Mouse (Mus musculus): ENCODE measurements around the gene Ntn1. TPM values are rescaled to one million over a fixed set of nuclear protein-coding genes. Genes with fewer than 3 reads are reported as not detected.

Gene Ntn1
- polyA plus RNA-seq, 1 experiment from 2014 or later: 10.2 TPM

DNA sequence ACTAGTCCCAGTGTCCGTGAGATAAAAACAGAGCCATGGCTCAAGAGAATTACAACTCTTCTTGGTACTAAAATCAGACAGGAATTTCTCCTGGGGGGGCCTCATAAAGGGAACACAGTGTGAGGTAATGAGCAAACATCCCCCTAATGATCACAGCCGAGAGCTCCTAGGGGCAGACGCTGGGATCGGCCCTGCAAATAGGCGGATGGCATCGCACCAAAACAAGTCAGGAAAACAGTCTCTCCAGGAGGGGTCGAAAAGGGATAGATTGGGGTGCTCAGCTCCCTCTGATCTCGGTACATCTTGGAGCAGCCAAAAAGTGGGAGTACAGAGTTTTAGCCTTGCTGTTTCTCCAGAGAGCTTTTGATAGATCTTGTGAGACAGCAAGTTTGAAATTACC is 11.0 kb downstream of the Ntn1 start:
- Histone ChIP-seq H3K9me3 (no peaks in the 10 kb centered on the region), H3K4me2 (no peak overlapping the region), H3K4me1 (replicated peaks) (peaks cover 37% of the 10 kb centered on the region), H3K4me3 (replicated peaks) (no peak overlapping the region), H3K27me3 (peaks cover 96% of the 10 kb centered on the region), H3K27ac (no peak overlapping the region), H3K9ac (replicated peaks) (no peak overlapping the region), H3K36me3 (no peaks in the 10 kb centered on the region)
- ATAC-seq (ENCODE audit: insufficient number of reproducible peaks, insufficient read depth, low FRiP score, low TSS enrichment, low read depth): no peak
- WGBS: 1% methylated on average over 8 of the region's 8 CpGs

DNA sequence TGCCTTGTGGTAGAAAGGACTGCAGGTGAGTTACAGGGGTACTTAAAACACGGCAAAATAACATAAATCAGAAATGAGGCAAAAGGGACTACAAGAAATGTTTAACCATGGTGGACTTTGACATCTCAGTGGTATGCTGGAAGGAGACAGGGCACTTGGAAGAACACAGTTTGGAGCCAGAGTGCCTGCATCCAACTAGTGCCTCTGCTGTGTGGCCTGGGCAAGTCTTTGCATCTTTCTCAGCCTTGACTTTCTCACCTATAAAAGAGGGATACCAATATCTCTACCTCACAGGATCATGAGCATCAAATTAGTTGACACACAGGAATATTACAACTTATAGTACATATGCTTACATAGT is 12.0 kb downstream of the Ntn1 start:
- H3K4me1 ChIP-seq (replicated peaks): peaks cover 45% of the 10 kb centered on the region
- H3K4me3 ChIP-seq (replicated peaks): no peak overlapping the region
- H3K36me3 ChIP-seq: no peaks in the 10 kb centered on the region
- H3K27ac ChIP-seq: no peak overlapping the region
- H3K9ac ChIP-seq (replicated peaks): no peak overlapping the region
- H3K27me3 ChIP-seq: peaks cover 94% of the 10 kb centered on the region
- H3K9me3 ChIP-seq: no peaks in the 10 kb centered on the region
- no peak for ATAC-seq (ENCODE audit: insufficient number of reproducible peaks, insufficient read depth, low FRiP score, low TSS enrichment, low read depth)
- no peak overlapping the region for H3K4me2 ChIP-seq
- WGBS: 17% methylated on average over 1 of the region's 1 CpGs

DNA sequence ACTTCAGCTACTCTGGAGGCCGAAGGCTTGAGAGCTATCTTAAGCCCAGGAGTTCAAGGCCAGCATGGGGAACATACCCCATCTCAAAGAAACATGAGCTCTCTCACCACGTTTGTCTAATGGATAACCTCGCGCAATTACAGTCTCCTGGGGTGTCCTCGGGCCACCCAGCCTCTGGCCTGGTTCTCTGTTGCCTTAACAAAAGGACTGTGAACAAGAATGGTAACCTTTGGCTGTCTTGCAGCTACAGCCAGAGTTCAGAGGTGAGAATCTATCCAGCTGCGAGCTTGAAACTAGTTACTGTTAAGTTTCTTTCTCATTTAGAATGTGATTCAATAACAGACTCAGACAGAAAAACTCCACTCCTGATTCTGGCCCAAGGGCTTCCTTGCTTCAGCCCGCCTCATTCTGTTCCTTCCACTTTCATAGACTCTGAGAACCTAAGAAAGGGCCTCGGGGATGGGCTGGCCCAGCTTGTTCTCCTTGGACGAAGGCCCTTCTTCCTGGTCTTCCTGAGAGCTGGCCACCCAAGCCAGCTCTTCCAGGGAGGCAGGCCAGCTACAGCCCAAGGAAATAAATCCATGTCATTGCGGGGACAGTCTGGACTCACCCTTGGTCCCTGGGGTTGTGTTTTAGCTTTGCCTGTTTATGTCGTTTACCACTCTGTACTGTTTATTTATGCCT is 12.5 kb downstream of the Ntn1 start:
- H3K9ac ChIP-seq (replicated peaks): no peak overlapping the region
- H3K4me1 ChIP-seq (replicated peaks): peaks cover 49% of the 10 kb centered on the region
- H3K27me3 ChIP-seq: peaks cover 97% of the 10 kb centered on the region
- H3K4me3 ChIP-seq (replicated peaks): no peak overlapping the region
- H3K4me2 ChIP-seq: no peak overlapping the region
- H3K9me3 ChIP-seq: no peaks in the 10 kb centered on the region
- no peak overlapping the region for H3K27ac ChIP-seq
- WGBS: 28% methylated on average over 11 of the region's 11 CpGs
- no peak for ATAC-seq (ENCODE audit: insufficient number of reproducible peaks, insufficient read depth, low FRiP score, low TSS enrichment, low read depth)
- H3K36me3 ChIP-seq: no peaks in the 10 kb centered on the region

DNA sequence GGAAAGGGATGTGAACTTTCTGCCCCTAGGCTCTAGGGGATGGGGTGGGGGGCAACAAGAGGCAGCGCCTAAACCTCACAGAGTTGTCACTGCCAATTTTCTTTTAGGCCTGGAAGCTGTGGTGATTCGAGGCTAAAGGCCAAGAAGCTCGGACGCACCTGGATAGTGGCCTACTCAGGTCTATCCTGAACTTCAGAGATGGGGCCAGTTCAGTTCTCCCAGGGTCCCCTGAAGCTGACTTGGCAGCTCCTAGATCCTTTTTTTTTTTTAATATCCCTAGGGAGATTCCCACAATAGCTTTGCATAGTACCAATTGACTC is 13.2 kb downstream of the Ntn1 start:
- peaks cover 95% of the 10 kb centered on the region for H3K27me3 ChIP-seq
- peaks cover 49% of the 10 kb centered on the region for H3K4me1 ChIP-seq (replicated peaks)
- H3K36me3 ChIP-seq: no peaks in the 10 kb centered on the region
- H3K9me3 ChIP-seq: no peaks in the 10 kb centered on the region
- peak; percentile 57 for ATAC-seq (ENCODE audit: insufficient number of reproducible peaks, insufficient read depth, low FRiP score, low TSS enrichment, low read depth)
- H3K27ac ChIP-seq: peak overlapping the region; percentile 78
- peak overlapping the region; percentile 93 for H3K4me2 ChIP-seq
- H3K9ac ChIP-seq (replicated peaks): peak overlapping the region; percentile 71
- peak overlapping the region; percentile 69 for H3K4me3 ChIP-seq (replicated peaks)
- 23% methylated on average over 4 of the region's 4 CpGs for WGBS

DNA sequence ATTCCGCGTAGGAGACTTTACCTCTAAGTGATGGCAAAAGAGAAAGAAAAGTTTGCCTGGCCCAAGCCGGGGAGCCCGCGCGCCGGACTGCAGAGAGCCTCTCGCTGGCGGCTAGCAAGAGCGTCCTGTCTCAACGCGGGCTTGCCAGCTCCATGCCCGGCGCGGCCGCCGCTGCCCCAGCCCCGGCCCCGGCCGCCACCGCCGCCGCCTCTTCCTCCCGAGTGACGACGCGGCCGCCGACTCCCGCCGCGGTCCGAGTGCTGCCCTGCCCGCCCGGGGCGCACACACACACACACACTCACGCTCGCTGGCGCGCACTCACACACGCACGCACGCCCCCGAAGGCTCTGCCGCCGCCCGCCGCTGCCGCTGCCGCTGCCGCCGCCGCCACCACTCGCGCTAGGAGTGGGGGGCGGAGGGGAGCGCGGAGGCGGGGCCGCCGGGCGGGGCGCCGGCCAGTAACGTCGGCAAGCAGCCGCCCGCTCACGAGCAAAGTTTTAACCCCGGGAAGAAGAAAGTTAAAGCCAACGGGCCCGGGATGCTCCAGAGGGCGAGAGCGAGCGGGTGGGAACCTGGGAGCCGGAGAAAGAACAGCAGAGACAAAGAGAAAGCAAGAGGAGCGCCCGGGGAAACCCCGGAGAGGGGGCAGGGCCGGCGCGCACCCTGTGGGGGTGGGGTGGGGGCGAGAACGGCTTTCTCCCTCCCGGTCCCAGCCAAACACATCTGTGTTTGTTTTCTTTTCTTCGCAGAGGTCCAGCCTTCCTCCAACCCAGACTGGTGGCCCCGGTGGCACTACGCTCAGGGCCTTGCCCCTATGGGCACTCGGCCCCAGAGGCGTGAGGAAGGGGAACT is 13.8 kb downstream of the Ntn1 start:
- Histone ChIP-seq H3K36me3 (no peaks in the 10 kb centered on the region), H3K4me2 (peak overlapping the region; percentile 93), H3K9ac (replicated peaks) (peak overlapping the region; percentile 71), H3K9me3 (no peaks in the 10 kb centered on the region), H3K27ac (peak overlapping the region; percentile 78), H3K4me3 (replicated peaks) (peak overlapping the region; percentile 69), H3K4me1 (replicated peaks) (peaks cover 49% of the 10 kb centered on the region), H3K27me3 (peaks cover 95% of the 10 kb centered on the region)
- peak; percentile 30; the same call in 1 of the 2 replicates for ATAC-seq (ENCODE audit: insufficient number of reproducible peaks, insufficient read depth, low FRiP score, low TSS enrichment, low read depth)
- WGBS: under 1% methylated on average over 83 of the region's 90 CpGs

DNA sequence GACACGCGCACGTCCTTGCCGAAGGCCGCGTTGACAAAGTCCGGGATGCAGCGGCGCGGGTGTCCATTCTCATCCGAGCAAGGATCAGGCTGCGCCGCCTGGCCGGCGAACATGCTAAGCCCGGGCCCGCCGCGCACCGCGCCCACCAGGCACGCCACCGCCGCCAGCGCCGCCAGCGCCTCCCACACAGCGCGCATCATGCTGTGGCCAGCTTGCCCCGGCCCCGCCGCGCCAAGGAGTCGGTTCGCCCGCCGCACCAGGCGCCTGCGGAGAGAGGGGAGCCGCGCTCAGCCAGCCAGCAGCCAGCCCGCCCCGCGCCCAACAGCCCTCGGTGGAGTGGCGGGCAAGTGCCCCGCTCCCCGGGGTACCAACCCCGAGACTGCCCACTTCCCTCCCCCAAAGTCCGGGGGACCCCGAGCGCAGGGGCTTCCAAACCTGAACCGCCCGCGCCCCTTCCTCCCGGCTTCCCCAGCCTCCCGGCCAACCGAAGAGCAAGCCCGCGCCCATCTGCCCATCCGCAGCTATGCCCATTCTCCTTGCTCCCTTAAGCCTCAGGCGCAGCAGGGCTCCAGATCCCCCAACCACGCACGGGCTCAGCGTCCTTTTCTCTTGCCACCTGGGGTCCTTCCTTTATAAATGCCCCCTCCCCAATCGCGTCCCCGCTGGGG is 14.6 kb downstream of the Ntn1 start:
- no peaks in the 10 kb centered on the region for H3K36me3 ChIP-seq
- H3K4me1 ChIP-seq (replicated peaks): peaks cover 46% of the 10 kb centered on the region
- H3K9me3 ChIP-seq: no peaks in the 10 kb centered on the region
- H3K27ac ChIP-seq: peak overlapping the region; percentile 78
- H3K4me3 ChIP-seq (replicated peaks): peak overlapping the region; percentile 69
- peak overlapping the region; percentile 93 for H3K4me2 ChIP-seq
- WGBS: under 1% methylated on average over 52 of the region's 68 CpGs
- H3K9ac ChIP-seq (replicated peaks): peak overlapping the region; percentile 71
- no peak for ATAC-seq (ENCODE audit: insufficient number of reproducible peaks, insufficient read depth, low FRiP score, low TSS enrichment, low read depth)
- H3K27me3 ChIP-seq: peaks cover 95% of the 10 kb centered on the region

DNA sequence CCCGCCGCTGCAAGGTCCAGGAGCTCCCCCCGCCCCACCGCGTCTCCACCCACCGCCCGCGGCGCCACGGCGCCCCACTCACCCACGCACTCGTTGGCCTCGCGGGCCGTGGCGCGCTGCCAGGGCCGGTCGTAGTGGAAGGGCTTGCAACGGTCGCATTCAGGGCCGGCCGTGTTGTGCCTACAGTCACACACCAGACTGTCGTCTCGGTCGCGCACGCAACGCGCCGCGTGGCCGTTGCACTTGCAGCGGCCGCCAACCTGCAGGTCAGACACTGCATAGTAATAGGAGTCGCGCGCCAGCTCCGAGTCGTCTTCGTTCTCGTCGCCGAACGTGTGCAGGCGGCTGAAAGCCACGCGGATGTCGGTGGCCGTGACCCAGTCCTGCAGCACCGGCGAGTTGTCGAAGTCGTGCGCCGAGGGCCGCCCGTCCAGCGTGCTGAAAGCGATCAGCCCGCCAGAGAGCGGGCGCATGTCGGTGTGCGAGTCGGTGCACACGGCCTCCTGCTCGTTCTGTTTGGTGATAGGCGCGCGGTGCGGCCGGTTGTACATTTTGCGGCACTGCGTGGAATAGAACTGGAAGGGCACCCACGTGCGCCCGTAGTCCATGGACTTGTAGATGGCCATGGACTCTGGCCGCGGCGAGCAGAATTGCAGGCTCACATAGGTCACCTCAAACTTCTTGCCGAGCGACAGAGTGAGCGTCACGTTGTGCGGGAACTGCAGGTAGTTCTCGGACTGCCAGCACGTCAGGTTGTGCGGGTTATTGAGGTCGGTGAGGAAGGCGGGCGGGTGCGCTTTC is 15.4 kb downstream of the Ntn1 start:
- Histone ChIP-seq H3K27ac (0 out of 2 replicates have a peak overlapping the region, but pooled peaks have one; percentile 78), H3K27me3 (peaks cover 86% of the 10 kb centered on the region), H3K4me1 (replicated peaks) (peaks cover 39% of the 10 kb centered on the region), H3K4me3 (replicated peaks) (peak overlapping the region; percentile 69), H3K36me3 (no peaks in the 10 kb centered on the region), H3K9me3 (no peaks in the 10 kb centered on the region), H3K9ac (replicated peaks) (peak overlapping the region; percentile 71), H3K4me2 (peak overlapping the region; percentile 93)
- ATAC-seq (ENCODE audit: insufficient number of reproducible peaks, insufficient read depth, low FRiP score, low TSS enrichment, low read depth): no peak
- under 1% methylated on average over 94 of the region's 94 CpGs for WGBS

DNA sequence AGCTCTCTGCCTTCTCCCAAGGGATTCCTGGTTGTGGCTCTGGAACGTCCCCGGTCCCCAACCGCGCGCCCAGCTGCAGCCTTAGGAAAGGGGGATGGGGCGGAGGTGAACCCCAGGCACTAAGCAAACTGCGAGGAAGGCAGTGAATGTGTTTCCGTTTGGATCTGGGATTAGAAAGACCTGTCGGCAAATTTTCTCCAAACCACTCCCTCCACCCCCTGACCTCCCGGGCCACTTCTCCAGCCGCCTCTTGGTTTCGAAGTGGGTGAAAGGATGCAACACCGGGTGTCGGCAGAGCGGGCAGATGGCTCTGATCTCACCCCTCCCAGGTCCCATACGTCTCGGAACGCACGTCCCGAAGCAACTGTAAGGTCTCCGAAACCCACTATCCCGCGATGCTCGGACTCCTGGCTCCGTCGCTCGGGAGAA is 16.0 kb downstream of the Ntn1 start:
- under 1% methylated on average over 27 of the region's 27 CpGs for WGBS
- H3K4me1 ChIP-seq (replicated peaks): peaks cover 39% of the 10 kb centered on the region
- peak overlapping the region; percentile 69 for H3K4me3 ChIP-seq (replicated peaks)
- peak overlapping the region; percentile 51 for H3K9ac ChIP-seq (replicated peaks)
- no peak for ATAC-seq (ENCODE audit: insufficient number of reproducible peaks, insufficient read depth, low FRiP score, low TSS enrichment, low read depth)
- no peaks in the 10 kb centered on the region for H3K36me3 ChIP-seq
- no peak overlapping the region for H3K27ac ChIP-seq
- H3K9me3 ChIP-seq: no peaks in the 10 kb centered on the region
- H3K4me2 ChIP-seq: peak overlapping the region; percentile 93
- H3K27me3 ChIP-seq: peaks cover 86% of the 10 kb centered on the region

DNA sequence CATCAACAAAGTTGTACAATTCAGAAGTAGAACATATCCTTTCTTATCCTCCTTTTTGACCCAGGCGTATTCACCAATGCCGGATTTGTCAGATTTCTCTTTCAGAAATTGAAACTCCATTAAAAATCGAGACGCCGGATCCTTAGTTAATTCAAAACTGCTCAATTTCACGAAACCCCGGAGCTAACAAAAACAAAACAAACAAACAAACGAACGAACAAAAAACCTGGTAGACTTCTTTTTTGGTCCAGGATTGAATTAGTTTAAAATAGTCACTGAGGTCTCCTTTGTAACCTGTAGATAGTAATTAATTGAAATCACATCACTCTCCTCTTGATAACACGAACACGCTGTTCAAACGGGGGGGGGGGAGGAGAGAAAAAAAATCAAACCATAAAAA is 16.5 kb downstream of the Ntn1 start:
- WGBS: 7% methylated on average over 12 of the region's 12 CpGs
- H3K4me2 ChIP-seq: peak overlapping the region; percentile 93
- no peaks in the 10 kb centered on the region for H3K36me3 ChIP-seq
- no peaks in the 10 kb centered on the region for H3K9me3 ChIP-seq
- ATAC-seq (ENCODE audit: insufficient number of reproducible peaks, insufficient read depth, low FRiP score, low TSS enrichment, low read depth): no peak
- peak overlapping the region; percentile 69 for H3K4me3 ChIP-seq (replicated peaks)
- H3K9ac ChIP-seq (replicated peaks): no peak overlapping the region
- peaks cover 42% of the 10 kb centered on the region for H3K4me1 ChIP-seq (replicated peaks)
- peaks cover 86% of the 10 kb centered on the region for H3K27me3 ChIP-seq
- no peak overlapping the region for H3K27ac ChIP-seq

DNA sequence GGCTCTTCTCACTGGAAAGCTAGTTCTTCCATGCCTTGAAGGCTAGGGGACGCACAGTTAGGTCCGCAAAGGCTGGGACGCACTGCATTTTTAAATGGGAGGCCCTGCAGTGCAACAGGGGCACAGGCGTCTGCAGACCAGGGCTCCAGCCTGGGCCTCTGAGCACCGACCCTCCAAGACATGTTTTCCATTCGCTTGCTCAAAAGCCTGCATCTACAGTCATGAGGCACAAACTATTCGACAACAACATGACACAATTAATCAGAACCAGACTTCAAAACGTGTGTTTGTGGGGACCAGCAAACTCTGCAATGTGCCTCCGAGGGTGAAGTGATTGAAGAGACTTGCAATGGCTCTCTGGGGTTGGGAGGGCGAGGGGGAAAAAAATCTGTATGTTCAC is 17.1 kb downstream of the Ntn1 start:
- Histone ChIP-seq H3K27ac (no peak overlapping the region), H3K36me3 (no peaks in the 10 kb centered on the region), H3K9ac (replicated peaks) (no peak overlapping the region), H3K4me2 (peak overlapping the region; percentile 93; the same call in 1 of the 2 replicates), H3K4me1 (replicated peaks) (peaks cover 48% of the 10 kb centered on the region), H3K27me3 (peaks cover 81% of the 10 kb centered on the region), H3K9me3 (no peaks in the 10 kb centered on the region), H3K4me3 (replicated peaks) (peak overlapping the region; percentile 69)
- WGBS: 2% methylated on average over 10 of the region's 10 CpGs
- no peak for ATAC-seq (ENCODE audit: insufficient number of reproducible peaks, insufficient read depth, low FRiP score, low TSS enrichment, low read depth)
